Mouse (Mus musculus) kidney, postnatal 0 days (tissue): Measurements from ENCODE around the gene Gm17359. TPM values are rescaled to one million over a fixed set of nuclear protein-coding genes. Genes with fewer than 3 reads are reported as not detected.
A peak's percentile ranks its signal among the peaks of the same experiment; 100 is the strongest.

Experiments used
- ATAC-seq: fragments of 200-750 bp; cut with Nextera tagmentation; replicated peaks from 2 replicates; pipeline ENCODE4 v1.8.0; 2017; ENCODE audit warnings: low read depth, moderate number of reproducible peaks, moderate TSS enrichment, moderate library complexity; ENCODE audit not compliant: low FRiP score
- DNase-seq: peaks from one replicate; pipeline ENCODE4 v3.0.0-alpha.2; 2016; ENCODE audit warnings: low spot score
- H3K27ac ChIP-seq: fragments of 300-500 bp; sonication (generic); 2 replicates; pipeline ENCODE4 v1.5.1; 2014; ENCODE audit warnings: mild to moderate bottlenecking
- H3K27me3 ChIP-seq: fragments of 300-500 bp; sonication (generic); 2 replicates; pipeline ENCODE4 v1.6.1; 2014; ENCODE audit warnings: low read length, mixed read lengths; ENCODE audit not compliant: insufficient read depth
- H3K36me3 ChIP-seq: fragments of 300-500 bp; sonication (generic); 2 replicates; pipeline ENCODE4 v1.6.1; 2014; ENCODE audit warnings: low read length, mixed read lengths; ENCODE audit not compliant: insufficient read depth
- H3K4me1 ChIP-seq: fragments of 300-500 bp; sonication (generic); replicated peaks from 2 replicates; pipeline ENCODE4 v1.6.1; 2014; ENCODE audit warnings: antibody characterized with exemption, low read length, mixed read lengths; ENCODE audit not compliant: insufficient read depth
- H3K4me2 ChIP-seq: fragments of 300-500 bp; sonication (generic); 2 replicates; pipeline ENCODE4 v1.6.1; 2014; ENCODE audit warnings: mild to moderate bottlenecking, low read length, moderate library complexity, mixed read lengths
- H3K4me3 ChIP-seq: fragments of 300-500 bp; sonication (generic); replicated peaks from 2 replicates; pipeline ENCODE4 v1.5.1; 2014; ENCODE audit warnings: low read depth, low read length
- H3K9ac ChIP-seq: fragments of 300-500 bp; sonication (generic); 2 replicates; pipeline ENCODE4 v1.6.1; 2014; ENCODE audit warnings: low read depth, low read length
- H3K9me3 ChIP-seq: fragments of 300-500 bp; sonication (generic); replicated peaks from 2 replicates; pipeline ENCODE4 v1.6.1; 2016; ENCODE audit warnings: low read length, inconsistent platforms, mixed read lengths
- CTCF ChIP-seq: IDR thresholded peaks from 2 replicates; pipeline ENCODE4 v1.5.1; 2016; ENCODE audit warnings: antibody characterized with exemption, low read depth, mild to moderate bottlenecking, moderate library complexity
- WGBS: fragments of 180-500 bp; shearing (Covaris S2); extraction: QIAGEN DNeasy Blood & Tissue Kit; methylation state at CpG from one replicate; pipeline ENCODE4 v1.1.7; 2014; 5-methylcytosine and 5-hydroxymethylcytosine counted together
- polyA plus RNA-seq: library from polyadenylated mRNA; unstranded; fragments of >200 nt; fragmentation: Nextera tagmentation; extraction: Ambion mirVana; gene quantifications from 2 replicates; pipeline ENCODE4 v1.2.1, GENCODE M21; 2015

Gene Gm17359
- polyA plus RNA-seq, 1 experiment from 2014 or later, result not detected

GRCm38 (mm10) chr3:79342961-79343735 is 6.7 kb downstream of the Gm17359 start:
- no peak for TF ChIP-seq CTCF
- ATAC-seq, result no peak
- Histone ChIP-seq H3K27ac (no peak overlapping the region), H3K36me3 (no peaks in the 10 kb centered on the region), H3K4me2 (no peak overlapping the region), H3K4me1 (0 out of 2 replicates have a peak, but pooled peaks cover 3% of the 10 kb centered on the region), H3K9ac (no peak overlapping the region), H3K4me3 (no peak overlapping the region), H3K27me3 (no peaks in the 10 kb centered on the region), H3K9me3 (no peaks in the 10 kb centered on the region)
- 69% methylated on average over 17 of the region's 17 CpGs for WGBS
- DNase-seq, result no peak

- WGBS, result 43% methylated on average over 1 of the region's 1 CpGs
- H3K4me2 ChIP-seq, result no peak overlapping the region
- no peak overlapping the region for H3K9ac ChIP-seq
- no peaks in the 10 kb centered on the region for H3K27me3 ChIP-seq
- H3K27ac ChIP-seq, result no peak overlapping the region
- TF ChIP-seq CTCF, result no peak
- H3K36me3 ChIP-seq, result no peaks in the 10 kb centered on the region
- DNase-seq, result no peak
- no peak for ATAC-seq
- no peak overlapping the region for H3K4me3 ChIP-seq
- H3K4me1 ChIP-seq, result no peaks in the 10 kb centered on the region
- H3K9me3 ChIP-seq, result no peaks in the 10 kb centered on the region
Measured at GRCm38 (mm10) chr3:79349311-79349710, 12.8 kb downstream of the Gm17359 start.

- ATAC-seq, result no peak
- 28% methylated on average over 4 of the region's 4 CpGs for WGBS
- Histone ChIP-seq H3K4me1 (no peaks in the 10 kb centered on the region), H3K36me3 (no peaks in the 10 kb centered on the region), H3K9ac (no peak overlapping the region), H3K9me3 (no peaks in the 10 kb centered on the region), H3K4me3 (no peak overlapping the region), H3K4me2 (no peak overlapping the region), H3K27ac (no peak overlapping the region), H3K27me3 (no peaks in the 10 kb centered on the region)
- no peak for TF ChIP-seq CTCF
- no peak for DNase-seq
Measured at GRCm38 (mm10) chr3:79358721-79359120, 22.3 kb downstream of the Gm17359 start.

- no peak for TF ChIP-seq CTCF
- DNase-seq (peak; percentile 56), ATAC-seq (no peak)
- Histone ChIP-seq H3K9ac (no peak overlapping the region), H3K9me3 (no peaks in the 10 kb centered on the region), H3K4me3 (no peak overlapping the region), H3K4me2 (peak overlapping the region; percentile 4; the same call in 1 of the 2 replicates), H3K27ac (no peak overlapping the region), H3K4me1 (no peaks in the 10 kb centered on the region), H3K36me3 (no peaks in the 10 kb centered on the region), H3K27me3 (no peaks in the 10 kb centered on the region)
- 42% methylated on average over 15 of the region's 15 CpGs for WGBS
Measured at GRCm38 (mm10) chr3:79360317-79361101, 24.0 kb downstream of the Gm17359 start.

GRCm38 (mm10) chr3:79366098-79366497 is 29.6 kb downstream of the Gm17359 start:
- no peaks in the 10 kb centered on the region for H3K9me3 ChIP-seq
- H3K27ac ChIP-seq, result no peak overlapping the region
- H3K4me2 ChIP-seq, result no peak overlapping the region
- H3K4me1 ChIP-seq, result no peaks in the 10 kb centered on the region
- DNase-seq, result no peak
- no peaks in the 10 kb centered on the region for H3K27me3 ChIP-seq
- no peak for ATAC-seq
- 54% methylated on average over 8 of the region's 8 CpGs for WGBS
- no peak overlapping the region for H3K4me3 ChIP-seq
- TF ChIP-seq CTCF, result no peak
- no peaks in the 10 kb centered on the region for H3K36me3 ChIP-seq
- no peak overlapping the region for H3K9ac ChIP-seq

- Histone ChIP-seq H3K4me3 (no peak overlapping the region), H3K4me1 (no peaks in the 10 kb centered on the region), H3K4me2 (no peak overlapping the region), H3K27me3 (no peaks in the 10 kb centered on the region), H3K36me3 (no peaks in the 10 kb centered on the region), H3K9ac (no peak overlapping the region), H3K27ac (no peak overlapping the region), H3K9me3 (no peaks in the 10 kb centered on the region)
- TF ChIP-seq CTCF, result no peak
- DNase-seq (no peak), ATAC-seq (no peak)
- 66% methylated on average over 6 of the region's 6 CpGs for WGBS
Measured at GRCm38 (mm10) chr3:79368306-79368705, 31.8 kb downstream of the Gm17359 start.
